Mouse (Mus musculus): Measurements from ENCODE around the gene Smyd3. TPM values are rescaled to one million over a fixed set of nuclear protein-coding genes. Genes with fewer than 3 reads are reported as not detected.

Smyd3 gene
- polyA plus RNA-seq, 1 experiment, result 40.2 TPM

DNA sequence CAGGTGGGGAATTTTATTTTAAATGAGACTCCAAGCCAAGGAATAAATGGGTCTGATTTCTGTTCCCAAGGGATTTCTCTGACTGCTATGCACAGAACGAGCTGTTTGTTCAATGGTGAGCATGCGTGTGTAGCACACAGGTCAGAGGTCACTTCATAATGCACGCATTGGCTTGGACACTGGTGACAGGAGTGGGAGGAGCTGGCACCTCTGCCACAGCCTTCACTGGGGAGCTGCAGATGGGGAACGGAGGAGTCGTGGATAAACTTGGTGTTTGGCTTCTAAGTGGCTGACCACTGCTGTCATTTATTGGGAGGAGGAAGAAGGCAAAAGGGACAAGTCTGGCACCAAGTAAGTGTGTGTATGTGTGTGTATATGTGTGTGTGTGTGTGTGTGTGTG is 421.5 kb downstream of the Smyd3 start:
- no peak for TF ChIP-seq POLR2A (IDR thresholded peaks at IDR 0.05; ENCODE audit: insufficient read depth, low read length)
- TF ChIP-seq EP300 (IDR thresholded peaks at IDR 0.05; ENCODE audit: insufficient read depth, low read depth, low read length), result no peak
- no peak for TF ChIP-seq CTCF (IDR thresholded peaks at IDR 0.05; ENCODE audit: low read depth, low read length)
- H3K9ac ChIP-seq (ENCODE audit: low read depth, poor library complexity, severe bottlenecking), result no peak overlapping the region
- H3K27ac ChIP-seq (ENCODE audit: insufficient read depth, low read length), result no peak overlapping the region

DNA sequence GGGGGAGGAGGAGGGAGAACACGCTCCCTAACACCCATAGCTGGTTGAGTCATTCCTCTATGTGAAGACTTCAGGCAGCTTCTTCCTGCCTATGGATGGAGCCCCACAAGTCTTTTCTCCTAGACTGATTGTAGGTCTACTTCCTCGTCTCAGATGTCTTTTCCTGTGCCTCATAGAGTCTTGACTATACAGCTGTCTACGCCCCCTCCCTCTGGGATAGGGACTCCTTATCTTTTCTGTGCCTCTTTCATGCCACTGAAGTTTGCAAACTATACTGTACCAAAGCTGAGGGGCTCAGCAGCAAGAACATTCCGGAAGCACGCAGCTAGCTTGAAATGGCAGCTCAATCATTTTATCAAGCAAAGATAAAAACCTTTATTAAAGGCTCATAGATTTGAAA is 428.7 kb downstream of the Smyd3 start:
- Histone ChIP-seq H3K36me3 (ENCODE audit: control insufficient read depth, insufficient read depth, low read length, poor library complexity, severe bottlenecking) (no peaks in the 10 kb centered on the region), H3K27me3 (ENCODE audit: control insufficient read depth, insufficient read depth, low read length, poor library complexity, severe bottlenecking) (no peaks in the 10 kb centered on the region), H3K4me1 (ENCODE audit: control insufficient read depth, insufficient read depth, low read length) (peaks cover 7% of the 10 kb centered on the region), H3K4me3 (ENCODE audit: low read depth, low read length) (no peak overlapping the region), H3K9ac (ENCODE audit: low read depth, poor library complexity, severe bottlenecking) (no peak overlapping the region), H3K9me3 (replicated peaks; ENCODE audit: control insufficient read depth, insufficient read depth, low read length, poor library complexity, severe bottlenecking) (no peaks in the 10 kb centered on the region), H3K27ac (ENCODE audit: insufficient read depth, low read length) (no peak overlapping the region)
- no peak for TF ChIP-seq POLR2A (IDR thresholded peaks at IDR 0.05; ENCODE audit: insufficient read depth, low read length)
- no peak for TF ChIP-seq CTCF (IDR thresholded peaks at IDR 0.05; ENCODE audit: low read depth, low read length)
- TF ChIP-seq EP300 (IDR thresholded peaks at IDR 0.05; ENCODE audit: insufficient read depth, low read depth, low read length), result no peak

More for the DNA sequence above, 421.5 kb downstream of the Smyd3 start:
- Histone ChIP-seq H3K9me3 (replicated peaks; ENCODE audit: control insufficient read depth, insufficient read depth, low read length, poor library complexity, severe bottlenecking) (no peaks in the 10 kb centered on the region), H3K27me3 (ENCODE audit: control insufficient read depth, insufficient read depth, low read length, poor library complexity, severe bottlenecking) (no peaks in the 10 kb centered on the region), H3K4me1 (ENCODE audit: control insufficient read depth, insufficient read depth, low read length) (peaks cover 1% of the 10 kb centered on the region), H3K4me3 (ENCODE audit: low read depth, low read length) (no peak overlapping the region), H3K36me3 (ENCODE audit: control insufficient read depth, insufficient read depth, low read length, poor library complexity, severe bottlenecking) (no peaks in the 10 kb centered on the region)

DNA sequence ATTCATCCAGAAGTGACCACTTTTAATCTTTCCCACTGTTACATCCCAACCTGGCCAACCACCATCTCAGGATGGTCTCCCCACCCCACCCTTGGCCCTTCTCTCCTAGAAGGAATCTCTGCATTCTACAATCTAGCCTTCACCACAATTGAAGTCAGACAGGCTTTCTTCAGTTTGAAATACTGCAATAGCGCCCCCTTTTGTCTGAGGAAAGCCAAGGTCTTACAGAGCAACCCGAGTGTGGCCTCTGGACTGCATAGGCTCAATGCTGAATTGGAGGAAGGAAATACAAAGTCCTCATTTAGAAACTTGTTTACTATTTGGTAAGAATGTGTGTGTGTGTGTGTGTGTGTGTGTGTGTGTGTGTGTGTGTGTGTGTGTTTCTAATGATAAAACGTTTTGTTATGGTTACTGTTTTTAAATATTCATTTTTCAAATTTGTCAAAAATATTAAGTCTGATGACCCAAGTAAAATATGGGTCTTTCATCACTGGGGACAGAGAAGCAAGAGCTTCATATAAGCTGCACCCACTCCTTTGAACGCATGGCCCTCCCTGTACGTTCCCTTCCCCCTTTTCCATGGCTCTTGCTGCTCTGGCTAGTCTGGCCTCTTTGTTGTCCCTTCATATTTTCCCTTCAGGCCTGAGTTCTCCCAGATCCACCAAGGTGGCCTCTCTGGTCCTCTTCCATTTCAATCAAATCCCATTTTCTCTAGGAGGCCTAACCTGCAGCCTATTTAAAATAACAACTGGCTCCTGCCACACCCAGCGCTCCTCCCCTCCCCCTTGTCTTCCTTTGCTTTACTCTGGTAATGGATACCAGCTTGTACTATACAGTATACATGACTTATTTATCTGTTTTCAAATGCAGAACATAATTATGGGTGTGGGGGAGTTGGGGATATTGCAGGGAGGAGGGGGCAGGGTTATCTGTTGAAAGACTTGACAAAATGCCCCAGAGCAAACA is 430.5 kb downstream of the Smyd3 start:
- peak overlapping the region; percentile 44; the same call in 1 of the 2 replicates for H3K27ac ChIP-seq (ENCODE audit: insufficient read depth, low read length)
- no peak overlapping the region for H3K4me3 ChIP-seq (ENCODE audit: low read depth, low read length)
- peaks cover 6% of the 10 kb centered on the region for H3K4me1 ChIP-seq (ENCODE audit: control insufficient read depth, insufficient read depth, low read length)
- H3K27me3 ChIP-seq (ENCODE audit: control insufficient read depth, insufficient read depth, low read length, poor library complexity, severe bottlenecking), result no peaks in the 10 kb centered on the region
- no peaks in the 10 kb centered on the region for H3K9me3 ChIP-seq (replicated peaks; ENCODE audit: control insufficient read depth, insufficient read depth, low read length, poor library complexity, severe bottlenecking)
- TF ChIP-seq EP300 (IDR thresholded peaks at IDR 0.05; ENCODE audit: insufficient read depth, low read depth, low read length) (peak; percentile 69), POLR2A (IDR thresholded peaks at IDR 0.05; ENCODE audit: insufficient read depth, low read length) (no peak), CTCF (IDR thresholded peaks at IDR 0.05; ENCODE audit: low read depth, low read length) (peak; percentile 28)
- H3K9ac ChIP-seq (ENCODE audit: low read depth, poor library complexity, severe bottlenecking), result no peak overlapping the region
- no peaks in the 10 kb centered on the region for H3K36me3 ChIP-seq (ENCODE audit: control insufficient read depth, insufficient read depth, low read length, poor library complexity, severe bottlenecking)

DNA sequence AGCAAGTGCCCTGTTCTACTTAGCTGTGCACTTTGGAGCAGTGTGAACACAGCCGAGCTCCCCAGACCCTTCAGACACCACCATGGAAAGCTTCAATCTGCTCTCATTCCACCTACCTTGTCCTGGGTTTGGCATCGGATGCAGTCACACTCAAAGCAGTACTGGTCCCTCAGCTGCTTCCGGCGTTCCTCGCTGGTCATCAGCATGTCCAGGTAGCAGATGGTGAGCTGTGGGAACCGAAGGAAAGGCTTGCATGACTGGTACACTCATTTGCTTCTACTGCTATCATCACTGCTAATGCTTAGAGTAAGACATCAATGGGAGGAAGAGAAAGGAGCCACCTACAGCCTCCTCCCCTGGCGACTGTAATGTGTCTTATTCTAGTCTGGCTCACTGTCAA is 431.6 kb downstream of the Smyd3 start:
- H3K9me3 ChIP-seq (replicated peaks; ENCODE audit: control insufficient read depth, insufficient read depth, low read length, poor library complexity, severe bottlenecking), result no peaks in the 10 kb centered on the region
- no peak overlapping the region for H3K27ac ChIP-seq (ENCODE audit: insufficient read depth, low read length)
- no peak overlapping the region for H3K4me3 ChIP-seq (ENCODE audit: low read depth, low read length)
- H3K4me1 ChIP-seq (ENCODE audit: control insufficient read depth, insufficient read depth, low read length), result peaks cover 5% of the 10 kb centered on the region
- no peaks in the 10 kb centered on the region for H3K27me3 ChIP-seq (ENCODE audit: control insufficient read depth, insufficient read depth, low read length, poor library complexity, severe bottlenecking)
- H3K36me3 ChIP-seq (ENCODE audit: control insufficient read depth, insufficient read depth, low read length, poor library complexity, severe bottlenecking), result no peaks in the 10 kb centered on the region
- TF ChIP-seq POLR2A (IDR thresholded peaks at IDR 0.05; ENCODE audit: insufficient read depth, low read length), result no peak
- no peak for TF ChIP-seq EP300 (IDR thresholded peaks at IDR 0.05; ENCODE audit: insufficient read depth, low read depth, low read length)
- no peak for TF ChIP-seq CTCF (IDR thresholded peaks at IDR 0.05; ENCODE audit: low read depth, low read length)
- no peak overlapping the region for H3K9ac ChIP-seq (ENCODE audit: low read depth, poor library complexity, severe bottlenecking)

DNA sequence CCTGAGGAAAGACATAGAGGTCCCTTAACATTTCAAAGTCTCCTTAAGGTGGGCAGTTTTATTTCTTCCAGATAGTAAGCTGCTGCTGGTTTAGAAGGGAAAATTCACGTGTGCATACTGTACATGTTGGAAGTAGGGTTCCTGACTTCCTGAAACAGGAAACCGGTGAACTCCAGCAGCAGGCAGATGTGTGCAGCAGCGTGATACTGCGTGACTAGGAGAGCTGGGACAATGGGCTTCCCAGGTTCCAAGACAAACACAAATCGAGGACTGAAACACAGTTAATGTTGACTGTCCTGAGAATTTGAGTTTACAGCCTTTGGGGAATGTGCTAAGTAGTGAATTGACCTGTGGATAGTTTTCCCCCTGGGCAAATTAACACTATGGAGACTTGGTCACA is 434.7 kb downstream of the Smyd3 start:
- Histone ChIP-seq H3K9ac (ENCODE audit: low read depth, poor library complexity, severe bottlenecking) (no peak overlapping the region), H3K36me3 (ENCODE audit: control insufficient read depth, insufficient read depth, low read length, poor library complexity, severe bottlenecking) (no peaks in the 10 kb centered on the region), H3K9me3 (replicated peaks; ENCODE audit: control insufficient read depth, insufficient read depth, low read length, poor library complexity, severe bottlenecking) (no peaks in the 10 kb centered on the region), H3K27me3 (ENCODE audit: control insufficient read depth, insufficient read depth, low read length, poor library complexity, severe bottlenecking) (no peaks in the 10 kb centered on the region), H3K27ac (ENCODE audit: insufficient read depth, low read length) (no peak overlapping the region), H3K4me1 (ENCODE audit: control insufficient read depth, insufficient read depth, low read length) (peaks cover 5% of the 10 kb centered on the region), H3K4me3 (ENCODE audit: low read depth, low read length) (no peak overlapping the region)
- TF ChIP-seq EP300 (IDR thresholded peaks at IDR 0.05; ENCODE audit: insufficient read depth, low read depth, low read length), result no peak
- no peak for TF ChIP-seq POLR2A (IDR thresholded peaks at IDR 0.05; ENCODE audit: insufficient read depth, low read length)
- no peak for TF ChIP-seq CTCF (IDR thresholded peaks at IDR 0.05; ENCODE audit: low read depth, low read length)

DNA sequence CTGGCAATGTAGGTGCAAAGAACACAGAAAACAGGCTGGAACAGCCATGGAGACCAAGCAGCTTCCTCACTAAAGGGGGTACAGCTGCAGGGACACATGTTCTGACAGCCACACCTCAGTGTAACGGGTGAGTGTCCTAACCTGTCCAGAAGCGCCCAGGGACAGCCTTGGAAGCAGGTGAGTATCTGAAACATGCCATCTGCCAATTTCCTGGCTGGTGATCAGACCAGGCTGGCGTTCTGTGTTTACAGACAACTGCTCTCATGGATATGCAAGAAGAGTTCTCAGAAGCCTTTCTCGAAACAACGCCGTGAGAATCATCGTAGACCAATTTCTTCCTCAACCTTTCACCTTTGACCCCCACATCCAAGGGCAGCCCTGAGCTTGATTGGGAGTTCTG is 444.0 kb downstream of the Smyd3 start:
- Histone ChIP-seq H3K27ac (ENCODE audit: insufficient read depth, low read length) (no peak overlapping the region), H3K9me3 (replicated peaks; ENCODE audit: control insufficient read depth, insufficient read depth, low read length, poor library complexity, severe bottlenecking) (no peaks in the 10 kb centered on the region), H3K27me3 (ENCODE audit: control insufficient read depth, insufficient read depth, low read length, poor library complexity, severe bottlenecking) (no peaks in the 10 kb centered on the region), H3K36me3 (ENCODE audit: control insufficient read depth, insufficient read depth, low read length, poor library complexity, severe bottlenecking) (no peaks in the 10 kb centered on the region), H3K9ac (ENCODE audit: low read depth, poor library complexity, severe bottlenecking) (no peak overlapping the region), H3K4me3 (ENCODE audit: low read depth, low read length) (no peak overlapping the region), H3K4me1 (ENCODE audit: control insufficient read depth, insufficient read depth, low read length) (no peaks in the 10 kb centered on the region)
- TF ChIP-seq CTCF (IDR thresholded peaks at IDR 0.05; ENCODE audit: low read depth, low read length) (no peak), POLR2A (IDR thresholded peaks at IDR 0.05; ENCODE audit: insufficient read depth, low read length) (no peak), EP300 (IDR thresholded peaks at IDR 0.05; ENCODE audit: insufficient read depth, low read depth, low read length) (no peak)
